Comparison of ENCODE assay signal across 11 mouse cellular contexts in genomic region chr15:80175316-80175715, GRCm38 (mm10). TPM values are rescaled to one million over a fixed set of nuclear protein-coding genes. Genes with fewer than 3 reads are reported as not detected.
DNase-seq lines count a peak whose midpoint lies in the region; ATAC-seq and TF ChIP-seq lines count a peak whose summit lies in the region.
"Had no signal": no experiment of that assay in that cellular context is flagged by ENCODE, and none has a peak within 500 bp of the region (broad histone marks: within the 10 kb centered on the region; RNA-seq: fewer than 3 reads in every experiment).

No protein-coding gene starts in this region.

- no peak for ATAC-seq in forebrain, embryonic 15.5 days (replicated peaks)
- no peak for ATAC-seq in limb, embryonic 14.5 days (ENCODE audit: low FRiP score, low read depth)
- ATAC-seq in stomach, postnatal 0 days (ENCODE audit: low FRiP score, low TSS enrichment): no peak
- ATAC-seq in megakaryocyte-erythroid progenitor cell, adult 5-6 weeks (replicated peaks; ENCODE audit: low FRiP score, low TSS enrichment, poor library complexity, severe bottlenecking): no peak
- ATAC-seq: liver, postnatal 0 days had no signal

- H3K27ac ChIP-seq in forebrain, embryonic 15.5 days (replicated peaks): no peak overlapping the region
- no peak overlapping the region for H3K27ac ChIP-seq in limb, embryonic 14.5 days (replicated peaks; ENCODE audit: low read depth, low read length)
- no peak overlapping the region for H3K27ac ChIP-seq in stomach, postnatal 0 days (replicated peaks)

- no peaks in the 10 kb centered on the region for H3K9me3 ChIP-seq in forebrain, embryonic 15.5 days
- no peaks in the 10 kb centered on the region for H3K9me3 ChIP-seq in limb, embryonic 14.5 days (ENCODE audit: control insufficient read depth, low read length)
- H3K9me3 ChIP-seq in stomach, postnatal 0 days (ENCODE audit: control insufficient read depth, low read length): no peaks in the 10 kb centered on the region

- DNase-seq in retina, embryonic 14.5 days (ENCODE audit: low spot score): peak; percentile 12
- DNase-seq in retina, postnatal 1 day: no peak
- no peak for DNase-seq in limb, embryonic 14.5 days (ENCODE audit: low spot score)
- DNase-seq in stomach, postnatal 0 days (ENCODE audit: low spot score): no peak
- DNase-seq in c-Kit-positive CD71-positive TER-119-positive erythroid progenitor cells, embryonic 14.5 days (ENCODE audit: low spot score): no peak
- DNase-seq in urinary bladder, postnatal 10 days (ENCODE audit: low spot score): no peak
- DNase-seq: kidney, adult 11 months; liver, postnatal 0 days; thymus, adult 18-20 months had no signal

- no peak for TF ChIP-seq CTCF in stomach, postnatal 0 days (IDR thresholded peaks at IDR 0.05; ENCODE audit: low read depth)

- TF ChIP-seq EP300 in stomach, postnatal 0 days (optimal IDR thresholded peaks at IDR 0.05): no peak

- H3K36me3 ChIP-seq in forebrain, embryonic 15.5 days: no peaks in the 10 kb centered on the region
- H3K36me3 ChIP-seq in limb, embryonic 14.5 days (ENCODE audit: control insufficient read depth, insufficient read depth, low read length): no peaks in the 10 kb centered on the region
- no peaks in the 10 kb centered on the region for H3K36me3 ChIP-seq in stomach, postnatal 0 days (ENCODE audit: control insufficient read depth, insufficient read depth, low read length)

- TF ChIP-seq POLR2A in limb, embryonic 14.5 days (IDR thresholded peaks at IDR 0.05; ENCODE audit: borderline replicate concordance, extremely low read depth, insufficient read depth, insufficient read length): no peak

- peaks cover 33% of the 10 kb centered on the region for H3K4me1 ChIP-seq in forebrain, embryonic 15.5 days
- H3K4me1 ChIP-seq in limb, embryonic 14.5 days (ENCODE audit: control insufficient read depth, insufficient read depth, low read length): peaks cover 29% of the 10 kb centered on the region
- H3K4me1 ChIP-seq in stomach, postnatal 0 days (replicated peaks; ENCODE audit: control insufficient read depth, insufficient read depth): 0 out of 2 replicates have a peak, but pooled peaks cover 4% of the 10 kb centered on the region

- WGBS in forebrain, embryonic 15.5 days: 72% methylated on average over 9 of the region's 9 CpGs
- WGBS in limb, embryonic 14.5 days: 79% methylated on average over 9 of the region's 9 CpGs
- 79% methylated on average over 9 of the region's 9 CpGs for WGBS in stomach, postnatal 0 days

- H3K9ac ChIP-seq in forebrain, embryonic 15.5 days (replicated peaks): no peak overlapping the region
- H3K9ac ChIP-seq in limb, embryonic 14.5 days (ENCODE audit: low read depth, low read length, severe bottlenecking): no peak overlapping the region
- H3K9ac ChIP-seq in stomach, postnatal 0 days (ENCODE audit: low read length): peak overlapping the region; percentile 38; the same call in 1 of the 2 replicates
- H3K9ac ChIP-seq: liver, postnatal 0 days had no signal

- peak overlapping the region; percentile 79 for H3K4me3 ChIP-seq in forebrain, embryonic 15.5 days
- H3K4me3 ChIP-seq in limb, embryonic 14.5 days (replicated peaks; ENCODE audit: low read length): no peak overlapping the region; the same call in 1 of the 2 replicates
- peak overlapping the region; percentile 80 for H3K4me3 ChIP-seq in stomach, postnatal 0 days (ENCODE audit: low read depth, low read length)

- H3K27me3 ChIP-seq in forebrain, embryonic 15.5 days: no peaks in the 10 kb centered on the region
- H3K27me3 ChIP-seq in limb, embryonic 14.5 days (ENCODE audit: control insufficient read depth, insufficient read depth, low read length): no peaks in the 10 kb centered on the region
- no peaks in the 10 kb centered on the region for H3K27me3 ChIP-seq in stomach, postnatal 0 days (ENCODE audit: control insufficient read depth, insufficient read depth, low read length)

- H3K4me2 ChIP-seq in forebrain, embryonic 15.5 days (replicated peaks): peak overlapping the region; percentile 85
- H3K4me2 ChIP-seq in limb, embryonic 14.5 days (replicated peaks; ENCODE audit: low read depth, low read length, severe bottlenecking): peak overlapping the region; percentile 62
- peak overlapping the region; percentile 96 for H3K4me2 ChIP-seq in stomach, postnatal 0 days (replicated peaks; ENCODE audit: low read depth)

RNA-seq across cellular contexts. Expression of gene Mgat3, which starts 1.8 kb away (rescaled TPM):
- 10.3 and 10.7 TPM in 2 replicates for polyA plus RNA-seq in forebrain, embryonic 15.5 days (2015; fragmentation: Nextera tagmentation; extraction: Ambion mirVana)
- 18.1 and 23.9 TPM in 2 replicates for polyA plus RNA-seq in limb, embryonic 14.5 days (2012; rRNA removed)
- polyA plus RNA-seq in limb, embryonic 14.5 days (2014; fragmentation: Nextera tagmentation; extraction: Ambion mirVana): 6.7 and 8.0 TPM in 2 replicates
- 5.8 and 5.9 TPM in 2 replicates for polyA plus RNA-seq in stomach, postnatal 0 days (2015; fragmentation: Nextera tagmentation; extraction: Ambion mirVana)
- total RNA-seq in megakaryocyte-erythroid progenitor cell, adult 5-6 weeks (2014; fragmentation: Nextera tagmentation): not detected in 2 replicates
- total RNA-seq in megakaryocyte-erythroid progenitor cell, adult 5-6 weeks (2017): not detected in 2 replicates

RNA-seq across cellular contexts. Expression of gene Tab1, which starts 42.4 kb away (rescaled TPM):
- 41.1 and 45.0 TPM in 2 replicates for polyA plus RNA-seq in forebrain, embryonic 15.5 days (2015; fragmentation: Nextera tagmentation; extraction: Ambion mirVana)
- 43.1 and 56.5 TPM in 2 replicates for polyA plus RNA-seq in limb, embryonic 14.5 days (2012; rRNA removed)
- 34.6 and 39.4 TPM in 2 replicates for polyA plus RNA-seq in limb, embryonic 14.5 days (2014; fragmentation: Nextera tagmentation; extraction: Ambion mirVana)
- 16.3 and 16.5 TPM in 2 replicates for polyA plus RNA-seq in stomach, postnatal 0 days (2015; fragmentation: Nextera tagmentation; extraction: Ambion mirVana)
- total RNA-seq in megakaryocyte-erythroid progenitor cell, adult 5-6 weeks (2014; fragmentation: Nextera tagmentation): 34.4 and 68.3 TPM in 2 replicates
- total RNA-seq in megakaryocyte-erythroid progenitor cell, adult 5-6 weeks (2017): 13.8 and 20.4 TPM in 2 replicates

RNA-seq across cellular contexts. Expression of gene Mief1, which starts 58.5 kb away (rescaled TPM):
- polyA plus RNA-seq in forebrain, embryonic 15.5 days (2015; fragmentation: Nextera tagmentation; extraction: Ambion mirVana): 41.0 and 41.6 TPM in 2 replicates
- 13.3 and 14.0 TPM in 2 replicates for polyA plus RNA-seq in limb, embryonic 14.5 days (2012; rRNA removed)
- polyA plus RNA-seq in limb, embryonic 14.5 days (2014; fragmentation: Nextera tagmentation; extraction: Ambion mirVana): 29.9 and 32.7 TPM in 2 replicates
- 12.6 TPM in 2 replicates for polyA plus RNA-seq in stomach, postnatal 0 days (2015; fragmentation: Nextera tagmentation; extraction: Ambion mirVana)
- total RNA-seq in megakaryocyte-erythroid progenitor cell, adult 5-6 weeks (2014; fragmentation: Nextera tagmentation): 29.0 and 36.7 TPM in 2 replicates
- 21.2 and 25.8 TPM in 2 replicates for total RNA-seq in megakaryocyte-erythroid progenitor cell, adult 5-6 weeks (2017)
